20 mouse cellular contexts compared by ENCODE assay signal in genomic region chr17:4610481-4610880, GRCm38 (mm10).
A peak's percentile ranks its signal among the peaks of the same experiment; 100 is the strongest.
DNase-seq lines count a peak whose midpoint lies in the region; ATAC-seq and TF ChIP-seq lines count a peak whose summit lies in the region.
"Had no signal": no experiment of that assay in that cellular context is flagged by ENCODE, and none has a peak within 500 bp of the region (broad histone marks: within the 10 kb centered on the region; RNA-seq: fewer than 3 reads in every experiment).

No protein-coding gene starts in this region.

- no peak overlapping the region for H3K4me2 ChIP-seq in intestine, embryonic 16.5 days (ENCODE audit: low read depth, low read length)
- H3K4me2 ChIP-seq in hindbrain, postnatal 0 days (ENCODE audit: low read depth, low read length), result no peak overlapping the region
- H3K4me2 ChIP-seq: forebrain, embryonic 15.5 days; hindbrain, embryonic 15.5 days; intestine, embryonic 15.5 days; liver, embryonic 15.5 days; neural tube, embryonic 13.5 days had no signal

- no peak for TF ChIP-seq POLR2A in kidney, adult 2 months (IDR thresholded peaks at IDR 0.05; ENCODE audit: low read depth, low read length)

- no peaks in the 10 kb centered on the region for H3K4me1 ChIP-seq in kidney, adult 2 months (ENCODE audit: control insufficient read depth, insufficient read depth, low read length)
- no peaks in the 10 kb centered on the region for H3K4me1 ChIP-seq in intestine, embryonic 16.5 days (ENCODE audit: control insufficient read depth, insufficient read depth, low read length)
- H3K4me1 ChIP-seq in hindbrain, postnatal 0 days (ENCODE audit: insufficient read depth, low read length), result no peaks in the 10 kb centered on the region
- H3K4me1 ChIP-seq: forebrain, embryonic 15.5 days; heart, embryonic 10.5 days; intestine, embryonic 15.5 days; liver, embryonic 15.5 days; neural tube, embryonic 13.5 days had no signal

- peak; percentile 51 for DNase-seq in kidney, adult 2 months
- no peak for DNase-seq in kidney, postnatal 4 days
- DNase-seq in kidney, postnatal 10 days, result peak; percentile 20
- DNase-seq in kidney, postnatal 36 days, result peak; percentile 29 to 32
- peak; percentile 34 for DNase-seq in lung, postnatal 36 days
- no peak for DNase-seq in hindbrain, postnatal 0 days (ENCODE audit: low spot score)
- DNase-seq: adrenal gland, adult 8-10 months; cerebellum, adult 9-11 months; thymus, adult 18-20 months; thymus, postnatal 36 days had no signal

- 60% methylated on average over 8 of the region's 8 CpGs for WGBS in kidney, adult 2 months
- WGBS in intestine, embryonic 16.5 days, result 79% methylated on average over 8 of the region's 8 CpGs
- 84% methylated on average over 8 of the region's 8 CpGs for WGBS in hindbrain, postnatal 0 days

- H3K4me3 ChIP-seq in kidney, adult 2 months (ENCODE audit: insufficient read depth, low read depth, low read length), result no peak overlapping the region
- H3K4me3 ChIP-seq in intestine, embryonic 16.5 days (ENCODE audit: low read length), result no peak overlapping the region
- H3K4me3 ChIP-seq in hindbrain, postnatal 0 days (ENCODE audit: low read length), result no peak overlapping the region
- H3K4me3 ChIP-seq: forebrain, embryonic 15.5 days; heart, embryonic 10.5 days; hindbrain, embryonic 15.5 days; intestine, embryonic 15.5 days; liver, embryonic 15.5 days; myocyte; neural tube, embryonic 13.5 days had no signal

- no peak for ATAC-seq in intestine, embryonic 16.5 days
- ATAC-seq in hindbrain, postnatal 0 days, result no peak
- ATAC-seq: forebrain, embryonic 15.5 days; intestine, embryonic 15.5 days; midbrain, embryonic 16.5 days had no signal

- no peak overlapping the region for H3K9ac ChIP-seq in intestine, embryonic 16.5 days (ENCODE audit: low read depth, low read length)
- no peak overlapping the region for H3K9ac ChIP-seq in hindbrain, postnatal 0 days (replicated peaks; ENCODE audit: low read length)
- H3K9ac ChIP-seq: forebrain, embryonic 15.5 days; hindbrain, embryonic 15.5 days; intestine, embryonic 15.5 days; liver, embryonic 15.5 days; neural tube, embryonic 13.5 days had no signal

- H3K27ac ChIP-seq in kidney, adult 2 months (ENCODE audit: insufficient read depth, low read depth, low read length), result no peak overlapping the region
- no peak overlapping the region for H3K27ac ChIP-seq in intestine, embryonic 16.5 days (ENCODE audit: low read length)
- H3K27ac ChIP-seq in hindbrain, postnatal 0 days, result no peak overlapping the region
- H3K27ac ChIP-seq: forebrain, embryonic 15.5 days; heart, embryonic 10.5 days; hindbrain, embryonic 15.5 days; intestine, embryonic 15.5 days; liver, embryonic 15.5 days; macrophage; neural tube, embryonic 13.5 days had no signal

- no peaks in the 10 kb centered on the region for H3K36me3 ChIP-seq in kidney, adult 2 months (ENCODE audit: control insufficient read depth, insufficient read depth, low read length)
- H3K36me3 ChIP-seq in intestine, embryonic 16.5 days (ENCODE audit: control insufficient read depth, insufficient read depth, low read length), result no peaks in the 10 kb centered on the region
- H3K36me3 ChIP-seq in hindbrain, postnatal 0 days (ENCODE audit: insufficient read depth, low read length), result no peaks in the 10 kb centered on the region
- H3K36me3 ChIP-seq: forebrain, embryonic 15.5 days; heart, embryonic 10.5 days; hindbrain, embryonic 15.5 days; intestine, embryonic 15.5 days; liver, embryonic 15.5 days; neural tube, embryonic 13.5 days had no signal

- H3K27me3 ChIP-seq in kidney, adult 2 months (replicated peaks; ENCODE audit: control insufficient read depth, insufficient read depth, low read length), result no peaks in the 10 kb centered on the region; the same call in 1 of the 2 replicates
- no peaks in the 10 kb centered on the region for H3K27me3 ChIP-seq in intestine, embryonic 16.5 days (replicated peaks; ENCODE audit: control insufficient read depth, insufficient read depth, low read length)
- no peaks in the 10 kb centered on the region for H3K27me3 ChIP-seq in hindbrain, postnatal 0 days (ENCODE audit: insufficient read depth, low read length)
- H3K27me3 ChIP-seq: forebrain, embryonic 15.5 days; hindbrain, embryonic 15.5 days; intestine, embryonic 15.5 days; liver, embryonic 15.5 days; neural tube, embryonic 13.5 days had no signal

- TF ChIP-seq CTCF in kidney, adult 2 months (conservative IDR thresholded peaks at IDR 0.05; ENCODE audit: insufficient read depth, insufficient read length, low read depth, low read length), result no peak
- no peak for TF ChIP-seq CTCF in hindbrain, postnatal 0 days (IDR thresholded peaks at IDR 0.05; ENCODE audit: low read depth)

- no peaks in the 10 kb centered on the region for H3K9me3 ChIP-seq in intestine, embryonic 16.5 days (ENCODE audit: control insufficient read depth, low read length)
- H3K9me3 ChIP-seq in hindbrain, postnatal 0 days (ENCODE audit: low read length), result no peaks in the 10 kb centered on the region
- H3K9me3 ChIP-seq: forebrain, embryonic 15.5 days; heart, embryonic 10.5 days; hindbrain, embryonic 15.5 days; intestine, embryonic 15.5 days; liver, embryonic 15.5 days; neural tube, embryonic 13.5 days had no signal

Comparison
In these comparisons a context has a peak if more than half of its experiments do, and no peak if none do; other contexts are left out.
1. DNase-seq: peak in kidney, adult 2 months (single experiment), kidney, postnatal 10 days (single experiment), kidney, postnatal 36 days (2 of 2) and lung, postnatal 36 days (single experiment); none in kidney, postnatal 4 days (0 of 2) and hindbrain, postnatal 0 days (single experiment).